Mouse (Mus musculus): ENCODE data around the gene Hoxb4. TPM values are rescaled to one million over a fixed set of nuclear protein-coding genes. Genes with fewer than 3 reads are reported as not detected.

Gene Hoxb4
- polyA plus RNA-seq, 1 experiment, result not detected

DNA sequence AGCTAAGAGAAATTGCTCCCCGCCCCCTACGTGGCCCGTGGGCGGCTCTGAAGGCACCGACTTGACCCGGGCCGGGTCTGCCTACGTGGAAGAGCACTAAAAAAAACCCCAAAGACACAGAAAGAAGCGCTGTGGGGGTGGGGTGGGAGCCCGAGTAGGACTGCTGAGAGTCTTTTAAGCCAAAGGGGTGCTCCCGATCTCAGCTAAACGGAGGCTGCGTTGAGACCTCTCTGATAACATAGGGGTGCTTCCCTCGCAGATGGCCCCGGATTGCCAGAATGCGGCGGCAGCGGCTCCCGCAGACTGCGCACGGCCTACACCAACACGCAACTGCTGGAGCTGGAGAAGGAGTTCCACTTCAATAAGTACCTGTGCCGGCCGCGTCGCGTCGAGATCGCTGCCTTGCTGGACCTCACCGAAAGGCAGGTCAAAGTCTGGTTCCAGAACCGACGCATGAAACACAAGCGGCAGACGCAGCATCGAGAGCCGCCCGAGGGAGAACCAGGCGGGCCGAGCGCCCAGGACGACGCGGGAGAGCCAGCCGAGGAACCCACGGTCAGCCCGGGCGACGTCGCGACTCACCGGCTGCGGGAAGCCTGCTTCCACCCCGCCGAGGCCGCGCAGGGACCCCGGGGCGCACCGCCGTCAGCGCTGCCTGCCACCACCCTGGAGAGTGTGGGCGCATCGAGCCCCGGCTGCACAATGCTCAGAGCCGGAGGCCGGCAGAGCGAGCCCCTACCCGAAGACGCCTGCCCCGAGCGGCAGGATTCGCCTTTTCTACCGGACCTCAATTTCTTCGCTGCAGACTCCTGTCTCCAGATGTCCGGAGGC is 34.8 kb downstream of the Hoxb4 start:
- TF ChIP-seq GATA1 (IDR thresholded peaks at IDR 0.05; ENCODE audit: low read length), result no peak

DNA sequence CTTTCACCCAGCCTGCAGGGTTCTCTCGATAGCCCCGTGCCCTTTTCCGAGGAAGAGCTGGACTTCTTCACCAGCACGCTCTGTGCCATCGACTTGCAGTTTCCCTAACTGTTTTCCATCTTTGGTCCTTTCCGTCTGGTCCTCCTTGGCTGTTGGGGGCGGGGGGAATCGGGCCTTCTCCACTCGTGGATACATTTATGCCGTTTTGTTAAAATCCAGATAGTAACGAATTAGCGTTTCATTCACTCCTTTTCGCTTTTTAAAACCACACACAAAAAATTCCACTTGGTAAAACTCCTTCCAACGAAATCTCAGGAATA is 35.4 kb downstream of the Hoxb4 start:
- TF ChIP-seq GATA1 (IDR thresholded peaks at IDR 0.05; ENCODE audit: low read length), result no peak

DNA sequence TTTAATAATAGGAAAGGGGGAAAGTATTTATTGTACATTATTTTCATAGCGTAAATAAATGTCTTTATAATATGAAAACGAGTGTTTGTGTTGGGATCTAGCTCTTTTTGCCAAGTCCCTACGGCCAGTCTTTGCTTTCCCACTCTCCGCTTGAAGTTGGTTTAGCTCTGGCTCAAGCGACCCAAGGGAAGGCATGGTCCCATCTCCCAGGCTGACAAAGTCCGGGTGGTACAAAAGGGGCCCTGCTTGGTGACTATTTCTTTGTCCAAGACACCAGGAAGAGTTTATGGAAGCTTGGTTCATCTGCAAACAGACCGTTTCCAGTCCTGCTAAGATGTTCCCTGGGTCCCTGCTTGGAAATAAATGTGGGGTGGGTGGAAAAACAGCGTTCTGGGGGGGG is 35.9 kb downstream of the Hoxb4 start:
- TF ChIP-seq GATA1 (IDR thresholded peaks at IDR 0.05; ENCODE audit: low read length), result no peak

DNA sequence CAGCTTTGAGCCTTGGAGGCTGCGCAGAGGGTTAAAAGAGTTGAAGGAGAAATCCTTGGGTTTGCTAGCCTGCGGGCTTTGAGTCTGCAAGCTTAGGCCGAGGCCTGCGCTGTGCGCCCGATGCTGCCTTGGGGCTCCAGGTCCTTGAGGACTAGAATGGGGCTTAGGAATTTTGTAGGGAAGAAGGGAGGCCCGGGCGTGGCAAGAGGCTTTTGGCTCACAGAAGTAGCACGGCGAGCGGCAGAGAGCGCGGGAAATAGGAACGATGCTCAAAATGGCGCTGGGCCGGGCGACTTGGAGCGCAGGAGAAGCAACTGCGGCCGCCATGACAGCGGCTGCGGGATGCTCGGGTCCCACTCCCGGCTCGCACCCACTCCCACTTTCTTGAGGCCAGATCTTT is 36.3 kb downstream of the Hoxb4 start:
- TF ChIP-seq GATA1 (IDR thresholded peaks at IDR 0.05; ENCODE audit: low read length), result no peak

DNA sequence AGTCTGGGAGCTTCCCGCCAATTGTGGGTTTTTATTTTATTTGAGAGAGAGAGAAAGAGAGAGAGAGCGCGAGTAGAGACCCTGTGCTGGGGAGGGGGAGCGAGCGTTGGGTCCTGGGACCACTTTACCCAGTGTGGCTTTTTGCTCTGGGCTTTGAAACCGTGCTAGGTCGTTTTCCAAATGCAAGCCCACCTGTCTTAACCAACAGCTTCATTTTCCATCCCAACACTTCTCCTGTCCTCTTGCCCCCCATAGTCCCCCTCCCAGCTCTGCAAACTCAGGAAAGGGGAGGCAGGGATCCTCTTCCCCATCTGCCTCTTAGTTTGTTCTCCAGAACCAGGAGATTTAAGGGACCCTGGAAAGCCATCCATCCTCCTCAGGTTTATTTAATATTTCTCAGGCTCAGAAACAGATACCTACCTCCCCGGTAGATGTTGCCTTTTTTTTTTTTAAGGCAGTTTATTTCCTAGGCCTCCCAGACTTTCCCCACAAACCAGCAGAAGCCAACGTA is 36.8 kb downstream of the Hoxb4 start:
- no peak for TF ChIP-seq GATA1 (IDR thresholded peaks at IDR 0.05; ENCODE audit: low read length)

DNA sequence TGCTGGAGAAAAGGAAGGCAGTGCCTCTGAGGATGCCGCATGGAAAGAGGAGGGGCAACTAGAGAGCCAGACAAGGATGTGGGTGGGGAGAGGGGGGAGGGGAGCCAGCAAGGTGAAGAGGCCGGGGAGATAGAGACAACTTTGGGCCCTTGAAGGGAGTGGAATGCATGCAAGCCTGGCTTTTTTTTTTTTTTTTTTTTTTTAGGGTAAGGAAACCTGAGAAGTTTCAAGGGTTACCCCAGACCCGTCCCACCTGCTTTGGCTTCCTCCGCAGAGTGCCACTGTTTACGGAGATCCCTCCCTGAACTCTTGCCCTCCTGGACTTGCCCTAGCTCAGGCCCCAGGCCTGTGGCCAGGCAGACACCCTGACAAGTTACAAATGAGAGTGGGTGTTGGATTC is 45.7 kb downstream of the Hoxb4 start:
- no peak for TF ChIP-seq GATA1 (IDR thresholded peaks at IDR 0.05; ENCODE audit: low read length)

DNA sequence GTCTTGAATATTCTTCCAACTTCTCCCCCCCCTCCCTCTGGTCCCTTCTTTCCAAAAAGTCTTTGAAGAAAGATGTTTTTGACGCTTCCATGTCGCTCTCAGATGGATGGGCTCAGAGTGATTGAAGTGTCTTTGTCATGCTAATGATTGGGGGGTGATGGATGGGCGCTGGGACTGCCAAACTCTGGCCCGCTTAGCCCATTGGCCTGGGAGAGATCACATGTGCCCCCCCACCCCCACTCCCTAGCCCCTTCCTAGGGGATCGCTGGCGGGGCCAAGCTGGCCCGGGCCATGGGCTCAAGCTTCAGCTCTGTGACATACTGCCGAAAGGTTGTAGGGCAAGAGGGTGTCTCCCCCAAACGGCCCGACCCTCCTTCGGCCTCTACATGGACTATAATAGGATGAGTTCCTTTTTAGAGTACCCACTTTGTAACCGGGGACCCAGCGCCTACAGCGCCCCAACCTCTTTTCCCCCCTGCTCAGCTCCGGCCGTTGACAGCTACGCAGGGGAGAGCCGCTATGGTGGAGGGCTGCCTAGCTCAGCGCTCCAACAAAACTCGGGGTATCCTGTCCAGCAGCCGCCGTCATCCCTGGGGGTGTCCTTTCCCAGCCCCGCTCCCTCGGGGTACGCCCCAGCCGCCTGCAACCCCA is 47.5 kb downstream of the Hoxb4 start, which contains the start of gene Hoxb1:
Hoxb1 (plus strand) TSS at position 312 of the 651 bp plus-strand sequence.
- no peak for TF ChIP-seq GATA1 (IDR thresholded peaks at IDR 0.05; ENCODE audit: low read length)

DNA sequence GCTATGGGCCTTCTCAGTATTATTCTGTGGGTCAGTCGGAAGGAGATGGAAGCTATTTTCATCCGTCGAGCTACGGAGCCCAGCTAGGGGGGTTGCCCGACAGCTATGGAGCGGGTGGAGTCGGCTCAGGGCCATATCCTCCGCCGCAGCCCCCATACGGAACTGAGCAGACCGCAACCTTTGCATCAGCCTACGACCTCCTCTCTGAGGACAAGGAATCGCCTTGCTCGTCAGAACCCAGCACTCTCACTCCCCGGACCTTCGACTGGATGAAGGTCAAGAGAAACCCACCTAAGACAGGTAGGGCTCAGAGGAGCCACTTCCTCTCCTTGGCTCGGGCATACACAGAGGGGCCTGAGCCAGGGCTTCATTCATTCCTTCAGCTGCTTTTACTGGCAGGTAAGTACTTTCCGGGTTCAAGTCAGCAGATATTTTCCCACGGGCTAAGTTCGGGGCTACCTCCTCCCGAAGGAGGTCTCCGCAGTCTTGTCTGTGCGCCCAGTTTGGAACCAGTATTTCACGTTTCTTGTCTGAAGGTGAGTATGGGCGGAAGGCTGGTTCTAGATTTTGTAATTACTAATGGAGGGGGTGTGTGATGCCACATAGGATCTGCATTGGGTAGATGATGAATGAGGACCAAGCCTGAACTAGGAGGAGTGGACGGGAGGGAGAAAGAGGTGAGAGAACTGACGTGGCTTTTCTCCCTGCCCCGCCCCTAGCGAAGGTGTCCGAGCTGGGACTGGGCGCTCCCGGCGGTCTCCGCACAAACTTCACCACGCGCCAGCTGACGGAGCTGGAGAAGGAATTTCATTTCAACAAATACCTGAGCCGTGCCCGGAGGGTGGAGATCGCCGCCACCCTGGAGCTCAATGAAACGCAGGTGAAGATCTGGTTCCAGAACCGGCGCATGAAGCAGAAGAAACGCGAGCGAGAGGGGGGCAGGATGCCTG is 48.3 kb downstream of the Hoxb4 start:
- TF ChIP-seq GATA1 (IDR thresholded peaks at IDR 0.05; ENCODE audit: low read length), result no peak

DNA sequence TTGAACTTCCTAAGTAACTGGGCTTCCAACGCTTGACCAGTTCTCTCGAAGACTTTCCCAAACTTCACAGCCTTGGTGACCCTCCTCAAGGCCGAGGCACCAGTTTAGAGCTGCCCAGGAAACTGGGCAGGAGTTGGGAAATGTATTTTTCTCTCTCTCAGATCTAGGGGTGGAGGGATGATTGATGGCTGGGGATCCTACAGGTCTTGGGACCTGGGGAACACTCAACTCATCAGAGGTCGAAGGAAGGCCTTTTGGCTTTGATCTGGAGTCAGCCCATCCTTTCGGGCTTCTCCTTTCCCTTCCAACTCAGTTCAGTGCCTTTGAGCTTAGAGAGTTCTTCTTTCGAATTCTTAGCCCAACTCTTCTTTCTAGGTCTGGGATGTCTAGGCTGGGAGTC is 49.1 kb downstream of the Hoxb4 start:
- no peak for TF ChIP-seq GATA1 (IDR thresholded peaks at IDR 0.05; ENCODE audit: low read length)

DNA sequence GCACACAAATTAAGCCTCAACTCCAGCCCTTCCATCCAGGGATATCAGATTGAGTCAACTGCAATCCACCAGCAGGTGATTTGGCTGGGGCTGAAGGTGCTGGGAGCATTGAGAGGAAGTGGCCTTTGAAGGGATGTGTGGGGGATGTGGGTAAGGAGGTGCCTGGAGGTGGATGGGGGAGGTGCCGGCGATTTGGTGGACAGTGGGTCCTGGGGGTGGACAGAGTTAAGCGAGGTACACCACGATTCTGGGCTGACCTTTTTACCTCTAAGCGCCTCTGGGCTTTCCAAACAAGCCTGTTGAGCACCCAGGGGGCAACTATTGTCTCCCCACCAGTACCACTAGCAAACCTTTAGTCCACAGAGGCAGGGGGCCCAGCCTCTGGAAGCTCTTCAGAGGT is 50.6 kb downstream of the Hoxb4 start:
- no peak for TF ChIP-seq GATA1 (IDR thresholded peaks at IDR 0.05; ENCODE audit: low read length)

DNA sequence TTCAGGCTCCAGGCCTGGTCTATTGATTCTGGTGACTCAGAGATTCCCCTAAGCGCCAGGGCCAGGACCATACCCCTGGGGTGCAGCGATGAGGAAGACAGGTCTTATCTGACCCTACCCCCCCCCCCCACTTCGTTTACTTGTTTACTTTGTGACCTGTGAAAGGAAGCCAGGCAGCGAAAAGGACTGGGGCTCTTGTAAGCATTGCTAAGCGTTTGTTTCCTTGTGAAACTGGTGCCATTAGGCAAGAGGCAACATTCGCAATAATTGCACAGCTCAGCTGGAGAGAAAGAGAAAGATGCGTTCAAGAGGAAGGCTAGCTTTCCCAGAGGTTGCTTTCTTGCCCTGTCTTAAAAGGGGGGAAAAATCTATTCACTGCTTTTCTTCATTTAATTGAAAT is 51.1 kb downstream of the Hoxb4 start:
- no peak for TF ChIP-seq GATA1 (IDR thresholded peaks at IDR 0.05; ENCODE audit: low read length)

Other genes starting within 250 kb of the Hoxb4 start
- gene Atp5g1, start 242.6 kb upstream of the Hoxb4 start, polyA plus RNA-seq (2012), result 166 and 518 TPM in 2 replicates
- not detected in 2 replicates for gene Calcoco2, start 206.3 kb upstream of the Hoxb4 start, polyA plus RNA-seq (2012)
- gene Ttll6, start 184.5 kb upstream of the Hoxb4 start, polyA plus RNA-seq (2012), result not detected in 2 replicates
- gene Hoxb13, start 124.0 kb upstream of the Hoxb4 start, polyA plus RNA-seq (2012), result 79.2 and 87.0 TPM in 2 replicates
- not detected in 2 replicates for gene Hoxb9, start 46.8 kb upstream of the Hoxb4 start, polyA plus RNA-seq (2012)
- not detected in 2 replicates for gene Hoxb8, start 36.4 kb upstream of the Hoxb4 start, polyA plus RNA-seq (2012)
- gene Hoxb7, start 31.6 kb upstream of the Hoxb4 start, polyA plus RNA-seq (2012), result not detected in 2 replicates
- gene Hoxb6, start 25.8 kb upstream of the Hoxb4 start, polyA plus RNA-seq (2012), result 0.11 TPM in 1 of 2 replicates, not detected in the other
- gene Hoxb5, start 14.9 kb upstream of the Hoxb4 start, polyA plus RNA-seq (2012), result not detected in 2 replicates
- 0.03 TPM in 1 of 2 replicates, not detected in the other for gene Hoxb3, start 5.1 kb downstream of the Hoxb4 start, polyA plus RNA-seq (2012)
- not detected in 2 replicates for gene Hoxb2, start 32.3 kb downstream of the Hoxb4 start, polyA plus RNA-seq (2012)
- not detected in 2 replicates for gene Hoxb1, start 47.5 kb downstream of the Hoxb4 start, polyA plus RNA-seq (2012)
- gene Skap1, start 146.3 kb downstream of the Hoxb4 start, polyA plus RNA-seq (2012), result not detected in 2 replicates

All from G1E-ER4 (cell line).